Mouse (Mus musculus): Measurements from ENCODE around the gene Socs1.

DNA sequence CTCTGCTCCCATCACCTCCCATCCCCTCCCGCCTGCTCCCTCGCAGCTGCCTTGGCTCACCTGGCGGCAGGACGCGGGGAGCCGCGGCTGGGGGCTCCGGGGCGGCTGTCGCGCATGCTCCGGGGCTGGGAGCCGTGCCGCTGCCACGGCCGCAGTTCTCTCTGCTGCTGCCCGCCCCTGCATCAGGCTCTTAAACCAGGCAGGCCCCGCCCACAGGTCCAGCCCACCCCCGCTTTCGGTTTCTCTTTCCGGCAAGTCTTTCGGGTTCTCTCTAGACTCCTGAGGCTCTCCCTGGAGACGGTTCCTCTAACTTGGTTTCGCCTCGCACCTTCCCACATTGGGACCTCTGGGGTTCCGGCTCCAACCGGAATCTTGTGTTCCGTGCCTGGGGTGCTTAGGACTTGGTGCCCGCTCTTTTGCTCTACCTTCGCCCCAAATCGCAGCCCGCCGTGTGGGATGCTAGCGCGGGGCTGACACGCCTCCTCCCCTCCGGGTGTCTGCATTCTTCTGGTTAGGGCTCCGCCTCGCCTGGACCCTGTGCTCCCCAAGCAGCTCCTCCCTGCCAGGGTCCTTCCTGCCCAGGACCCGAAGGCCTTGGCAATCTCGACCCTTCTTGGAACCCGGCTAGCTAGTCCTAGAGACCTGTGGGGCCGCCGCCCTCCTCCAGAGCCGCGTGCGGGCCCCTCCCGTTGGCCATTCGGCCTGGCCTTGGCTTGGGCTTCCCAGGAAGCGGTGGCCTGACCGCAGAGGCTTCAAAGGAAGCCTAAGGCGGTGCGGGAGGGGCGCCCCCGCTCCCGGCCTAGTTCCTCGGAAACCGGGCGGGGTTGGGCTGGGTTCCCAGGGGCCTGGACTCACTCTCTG lies at the start of gene Socs1:
- no peak for TF ChIP-seq CTCF (conservative IDR thresholded peaks at IDR 0.05; ENCODE audit: low read length)
- TF ChIP-seq POU5F1 (IDR thresholded peaks at IDR 0.05; ENCODE audit: borderline replicate concordance, low read length): no peak
- no peak for TF ChIP-seq NANOG (IDR thresholded peaks at IDR 0.05; ENCODE audit: borderline replicate concordance, low read length)

Data from E14TG2a.4 (cell line).